Mouse (Mus musculus): Measurements from ENCODE around the gene Tmem240. TPM values are rescaled to one million over a fixed set of nuclear protein-coding genes. Genes with fewer than 3 reads are reported as not detected.
A peak's percentile ranks its signal among the peaks of the same experiment; 100 is the strongest.

The Tmem240 gene
- polyA plus RNA-seq, 1 experiment from 2014 or later: 1.4 TPM

DNA sequence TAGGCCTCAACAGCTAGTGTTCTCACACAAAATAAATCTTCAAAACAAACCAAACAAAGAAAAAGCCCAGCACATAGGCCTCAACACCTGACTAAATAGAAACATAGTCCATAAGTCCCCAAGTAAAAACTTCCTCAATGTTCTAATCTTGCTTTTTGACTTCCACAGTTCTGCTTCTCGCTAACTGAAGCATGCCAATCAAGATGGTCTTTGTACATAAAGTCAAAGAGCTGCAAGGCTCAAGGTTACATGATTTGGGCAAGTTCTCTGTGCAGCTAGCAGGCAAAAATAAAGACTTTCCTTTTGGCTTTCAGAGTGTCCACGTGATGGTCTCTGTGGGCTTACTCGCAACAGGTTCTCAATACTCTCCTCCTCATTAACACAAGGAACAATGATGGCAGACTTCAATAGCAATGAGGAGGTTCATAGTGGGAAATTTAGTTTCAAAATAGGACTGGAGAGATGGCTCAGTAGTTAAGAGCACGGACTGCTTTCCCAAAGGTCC, 31.1 kb upstream of the Tmem240 start:
- ATAC-seq (no peak), DNase-seq (ENCODE audit: low read depth, low spot score) (no peak)
- POLR2A ChIA-PET: no interaction called here
- TF ChIP-seq CTCF (IDR thresholded peaks at IDR 0.05): no peak
- CTCF ChIA-PET: interaction anchor here (2.1 kb wide), 1 partner anchor 221 kb away, joined by 4 read pairs; no protein-coding TSS in a partner anchor
- no peaks in the 10 kb centered on the region for H3K27me3 ChIP-seq
- in situ Hi-C loops (cut with MboI; ENCODE audit: low pct_unique_long_range_greater_than_20kb): no loop called here

DNA sequence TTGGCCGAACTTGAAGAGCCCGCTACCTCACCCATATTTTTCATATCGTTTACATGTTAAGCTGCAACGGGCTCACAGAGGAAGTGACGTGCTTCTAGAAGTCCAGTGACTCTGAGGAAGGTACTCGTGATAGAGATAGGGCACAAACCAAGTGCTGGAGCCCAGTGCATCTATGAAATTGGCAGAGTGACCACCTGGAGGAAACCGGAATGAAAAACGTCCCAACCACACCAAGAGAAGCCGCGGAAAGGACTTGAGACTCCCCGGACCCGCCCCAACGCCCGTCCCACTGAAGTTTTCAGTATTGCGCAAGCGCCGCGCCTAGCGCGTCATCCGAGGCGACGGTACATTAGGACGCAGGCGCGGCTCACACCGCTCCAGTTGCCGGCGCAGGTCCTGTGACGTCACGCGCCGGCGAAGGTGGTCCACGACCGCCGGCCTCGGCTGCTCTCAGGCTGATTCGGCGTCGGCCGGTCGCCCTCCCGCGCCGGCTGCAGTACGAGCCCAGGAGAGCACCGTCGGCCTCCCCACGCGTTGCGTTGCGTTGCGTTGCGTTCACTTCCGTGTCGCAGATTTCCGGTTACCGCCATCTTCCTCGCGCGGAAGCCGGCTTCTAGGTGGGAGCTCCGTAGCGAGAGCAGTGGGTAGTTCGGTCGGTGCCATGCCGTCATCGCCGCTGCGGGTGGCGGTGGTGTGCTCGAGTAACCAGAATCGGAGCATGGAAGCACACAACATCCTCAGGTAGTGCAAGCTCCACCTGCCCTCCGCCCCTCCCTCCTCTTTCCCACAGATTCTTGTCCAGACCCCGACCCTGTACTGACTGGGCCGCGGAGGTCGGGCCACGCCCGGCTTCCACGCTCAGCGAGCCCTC, 29.6 kb upstream of the Tmem240 start, which contains the start of gene Ssu72:
Ssu72 (plus strand) TSS at position 80 of the 871 bp plus-strand sequence.
- H3K27me3 ChIP-seq: no peaks in the 10 kb centered on the region
- POLR2A ChIA-PET: interaction anchor here (0.7 to 1.0 kb wide), 2 partner anchors 10 to 55 kb away, joined by 3 read pairs; no protein-coding TSS in a partner anchor
- ATAC-seq (peak; percentile 69), DNase-seq (ENCODE audit: low read depth, low spot score) (peak; percentile 69)
- CTCF ChIA-PET: interaction anchor here (0.8 to 2.1 kb wide), 3 partner anchors 14 to 223 kb away, joined by 3 to 4 read pairs (median 3); no protein-coding TSS in a partner anchor
- in situ Hi-C loops (cut with MboI; ENCODE audit: low pct_unique_long_range_greater_than_20kb): no loop called here
- no peak for TF ChIP-seq CTCF (IDR thresholded peaks at IDR 0.05)

DNA sequence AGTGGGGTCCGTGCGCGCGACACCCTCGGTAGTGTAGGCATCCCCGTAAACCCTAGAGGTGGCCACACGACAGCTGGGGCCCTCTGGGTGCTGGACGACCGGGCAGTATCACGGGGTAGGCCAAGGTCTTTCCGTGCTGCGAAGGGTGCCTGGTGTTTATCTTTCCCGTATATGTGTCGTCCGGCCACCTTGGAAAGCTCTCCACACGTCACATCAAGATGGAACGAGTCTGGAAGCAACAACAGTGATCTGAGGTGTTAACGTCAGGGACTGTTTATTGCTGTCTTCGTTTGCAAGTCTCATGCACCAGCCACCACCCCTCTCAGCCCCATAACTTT, 29.0 kb upstream of the Tmem240 start:
- H3K27me3 ChIP-seq: no peaks in the 10 kb centered on the region
- ChIA-PET CTCF (no interaction called here), POLR2A (no interaction called here)
- ATAC-seq (no peak), DNase-seq (ENCODE audit: low read depth, low spot score) (no peak)
- TF ChIP-seq CTCF (IDR thresholded peaks at IDR 0.05): no peak
- in situ Hi-C loops (cut with MboI; ENCODE audit: low pct_unique_long_range_greater_than_20kb): no loop called here

DNA sequence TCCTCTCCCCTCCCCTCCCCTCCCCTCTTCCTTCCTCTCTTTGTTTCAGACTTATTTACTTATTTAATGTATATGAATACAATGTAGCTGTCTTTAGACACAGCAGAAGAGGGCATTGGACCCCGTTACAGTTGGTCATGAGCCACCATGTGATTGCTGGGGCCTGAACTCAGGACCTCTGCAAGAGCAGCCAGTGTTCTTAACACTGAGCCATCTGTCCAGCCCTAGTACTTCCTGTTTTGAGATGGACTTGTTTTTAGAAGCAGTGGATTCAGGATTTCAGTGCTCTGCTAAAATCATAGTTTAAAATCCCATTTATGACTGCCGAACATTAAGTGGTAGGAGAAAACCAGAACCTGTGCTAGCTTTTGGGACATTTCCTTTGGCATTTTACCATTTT, 26.0 kb upstream of the Tmem240 start:
- in situ Hi-C loops (cut with MboI; ENCODE audit: low pct_unique_long_range_greater_than_20kb): no loop called here
- DNase-seq (ENCODE audit: low read depth, low spot score): no peak
- ATAC-seq: no peak
- ChIA-PET CTCF (no interaction called here), POLR2A (no interaction called here)
- no peaks in the 10 kb centered on the region for H3K27me3 ChIP-seq
- TF ChIP-seq CTCF (IDR thresholded peaks at IDR 0.05): no peak

DNA sequence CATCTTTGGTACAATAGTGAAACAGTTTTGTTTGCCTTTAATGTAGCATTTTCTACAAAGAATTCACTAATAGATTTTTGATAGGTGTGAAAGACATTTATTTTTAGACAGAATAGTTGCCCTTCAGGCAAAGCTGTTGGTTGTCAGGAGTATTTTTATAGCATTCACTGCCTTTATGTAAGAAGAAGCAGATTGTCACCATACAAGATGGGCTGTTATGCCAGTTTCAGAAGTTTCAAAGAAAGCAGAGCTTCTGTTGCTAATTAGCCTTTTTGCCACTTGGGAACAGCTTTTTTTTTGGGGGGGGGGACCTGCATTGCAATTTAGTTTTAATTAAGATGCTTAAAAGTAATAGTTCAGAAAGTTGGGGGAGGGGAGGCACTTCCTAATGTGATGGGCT, 25.6 kb upstream of the Tmem240 start:
- ChIA-PET CTCF (interaction anchor here (1.1 kb wide), 1 partner anchor 8 kb away, joined by 4 read pairs; no protein-coding TSS in a partner anchor), POLR2A (no interaction called here)
- TF ChIP-seq CTCF (IDR thresholded peaks at IDR 0.05): no peak
- DNase-seq (ENCODE audit: low read depth, low spot score): no peak
- ATAC-seq: no peak
- in situ Hi-C loops (cut with MboI; ENCODE audit: low pct_unique_long_range_greater_than_20kb): no loop called here
- no peaks in the 10 kb centered on the region for H3K27me3 ChIP-seq

DNA sequence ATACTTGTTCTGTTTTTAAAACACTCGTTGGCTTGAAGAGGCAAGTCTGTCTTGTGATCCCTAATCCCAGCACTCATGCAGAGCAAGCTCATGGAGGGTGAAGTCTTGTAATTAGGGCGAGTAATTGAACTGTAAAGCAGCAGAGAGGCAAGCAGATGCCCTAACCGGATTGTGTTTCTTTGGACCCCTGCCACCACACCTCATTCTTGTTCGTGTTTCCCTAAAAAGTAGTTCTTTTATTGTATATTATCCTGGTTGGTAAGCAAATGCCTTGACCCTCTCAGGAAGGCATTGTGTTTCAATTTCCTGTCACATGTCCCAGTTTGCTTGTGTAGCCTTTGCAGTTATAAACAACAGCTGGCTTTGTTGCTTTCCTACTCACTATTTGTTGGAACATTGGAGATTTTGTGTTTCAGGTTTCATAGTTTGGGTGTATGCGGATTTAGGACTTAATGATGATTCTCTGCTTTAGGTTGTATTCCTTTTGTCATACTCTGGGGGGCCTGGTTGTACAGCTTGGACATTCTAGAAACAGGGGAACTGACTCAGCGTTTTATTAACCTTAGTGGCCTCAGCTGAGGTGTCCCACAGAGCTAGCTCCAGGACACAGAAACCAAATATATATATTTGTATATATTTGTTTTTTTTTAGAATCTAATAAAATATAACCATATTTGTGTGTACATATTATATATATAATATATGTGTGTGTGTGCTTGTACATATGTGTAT, 23.9 kb upstream of the Tmem240 start:
- ChIA-PET CTCF (interaction anchor here (0.9 to 2.2 kb wide), 3 partner anchors 8 to 25 kb away, joined by 3 to 12 read pairs (median 3); no protein-coding TSS in a partner anchor), POLR2A (no interaction called here)
- no peak for DNase-seq (ENCODE audit: low read depth, low spot score)
- in situ Hi-C loops (cut with MboI; ENCODE audit: low pct_unique_long_range_greater_than_20kb): no loop called here
- ATAC-seq: no peak
- no peaks in the 10 kb centered on the region for H3K27me3 ChIP-seq
- no peak for TF ChIP-seq CTCF (IDR thresholded peaks at IDR 0.05)

DNA sequence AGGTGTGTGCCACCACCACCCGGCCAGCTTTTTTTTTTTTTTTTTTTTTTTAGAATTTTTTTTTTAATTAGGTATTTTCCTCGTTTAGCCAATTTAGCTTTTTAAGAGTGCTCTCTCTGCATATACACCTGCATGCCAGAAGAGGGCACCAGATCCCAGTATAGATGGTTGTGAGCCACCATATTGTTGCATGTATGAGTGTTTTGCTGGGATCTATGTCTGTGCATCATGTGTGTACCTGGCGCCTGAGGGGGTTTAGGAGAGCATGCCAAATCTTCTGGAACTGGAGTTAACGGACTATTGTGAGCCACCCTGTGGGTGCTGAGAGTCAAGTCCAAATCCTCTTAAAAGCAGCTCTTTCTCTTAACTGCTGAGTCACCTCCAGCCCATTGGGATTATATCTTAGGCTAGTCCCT, 12.9 kb upstream of the Tmem240 start:
- in situ Hi-C loops (cut with MboI; ENCODE audit: low pct_unique_long_range_greater_than_20kb): no loop called here
- no peak for DNase-seq (ENCODE audit: low read depth, low spot score)
- no peaks in the 10 kb centered on the region for H3K27me3 ChIP-seq
- ATAC-seq: no peak
- ChIA-PET CTCF (interaction anchor here (0.9 to 2.4 kb wide), 6 partner anchors 10 to 55 kb away, joined by 3 to 12 read pairs (median 4); no protein-coding TSS in a partner anchor), POLR2A (no interaction called here)
- TF ChIP-seq CTCF (IDR thresholded peaks at IDR 0.05): peak; percentile 41

DNA sequence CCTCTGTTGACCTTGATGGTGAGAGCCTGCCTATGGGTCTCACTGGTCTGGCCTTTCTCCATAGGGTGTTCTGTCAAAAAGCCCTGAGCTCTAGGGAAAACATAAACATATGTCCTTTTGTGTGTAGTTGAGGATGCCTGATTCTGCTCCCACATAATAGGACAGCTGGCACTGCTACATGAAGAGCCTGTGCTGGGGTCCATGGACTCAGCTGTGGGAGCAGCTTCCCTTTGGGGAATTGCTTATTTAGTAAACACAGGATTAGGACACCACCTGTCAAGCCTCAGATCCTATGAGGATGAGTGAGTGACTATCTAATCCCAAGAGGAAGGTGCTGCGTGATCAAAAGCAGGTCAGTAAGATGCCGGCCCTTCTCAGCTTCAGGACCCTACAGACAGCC, 6.6 kb upstream of the Tmem240 start:
- in situ Hi-C loops (cut with MboI; ENCODE audit: low pct_unique_long_range_greater_than_20kb): no loop called here
- CTCF ChIA-PET: no interaction called here
- DNase-seq (ENCODE audit: low read depth, low spot score): no peak
- TF ChIP-seq CTCF (IDR thresholded peaks at IDR 0.05): no peak
- H3K27me3 ChIP-seq: no peaks in the 10 kb centered on the region
- ATAC-seq: no peak
- POLR2A ChIA-PET: no interaction called here

DNA sequence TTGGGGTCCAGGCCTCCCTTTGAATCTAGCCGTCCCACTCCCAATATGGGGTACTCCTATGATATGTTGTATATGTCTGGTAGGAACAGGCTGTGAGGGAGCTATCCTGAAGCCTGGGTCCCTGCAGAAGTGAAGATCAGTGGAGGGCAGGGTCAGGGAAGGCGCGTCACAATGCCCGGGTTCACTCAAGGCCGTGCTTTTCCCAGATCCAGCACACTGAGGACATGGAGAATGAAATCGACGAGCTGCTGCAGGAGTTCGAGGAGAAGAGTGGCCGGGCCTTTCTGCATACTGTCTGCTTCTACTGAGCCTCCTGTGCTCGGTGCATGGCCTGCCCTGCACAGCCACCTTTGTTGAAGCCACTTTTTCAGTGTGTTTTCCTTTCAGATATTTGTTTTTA, 1.3 kb upstream of the Tmem240 start:
- DNase-seq (ENCODE audit: low read depth, low spot score) (no peak), ATAC-seq (no peak)
- ChIA-PET POLR2A (no interaction called here), CTCF (interaction anchor here (1.7 kb wide), 1 partner anchor 11 kb away, joined by 4 read pairs; no protein-coding TSS in a partner anchor)
- no peaks in the 10 kb centered on the region for H3K27me3 ChIP-seq
- TF ChIP-seq CTCF (IDR thresholded peaks at IDR 0.05): no peak
- in situ Hi-C loops (cut with MboI; ENCODE audit: low pct_unique_long_range_greater_than_20kb): no loop called here

DNA sequence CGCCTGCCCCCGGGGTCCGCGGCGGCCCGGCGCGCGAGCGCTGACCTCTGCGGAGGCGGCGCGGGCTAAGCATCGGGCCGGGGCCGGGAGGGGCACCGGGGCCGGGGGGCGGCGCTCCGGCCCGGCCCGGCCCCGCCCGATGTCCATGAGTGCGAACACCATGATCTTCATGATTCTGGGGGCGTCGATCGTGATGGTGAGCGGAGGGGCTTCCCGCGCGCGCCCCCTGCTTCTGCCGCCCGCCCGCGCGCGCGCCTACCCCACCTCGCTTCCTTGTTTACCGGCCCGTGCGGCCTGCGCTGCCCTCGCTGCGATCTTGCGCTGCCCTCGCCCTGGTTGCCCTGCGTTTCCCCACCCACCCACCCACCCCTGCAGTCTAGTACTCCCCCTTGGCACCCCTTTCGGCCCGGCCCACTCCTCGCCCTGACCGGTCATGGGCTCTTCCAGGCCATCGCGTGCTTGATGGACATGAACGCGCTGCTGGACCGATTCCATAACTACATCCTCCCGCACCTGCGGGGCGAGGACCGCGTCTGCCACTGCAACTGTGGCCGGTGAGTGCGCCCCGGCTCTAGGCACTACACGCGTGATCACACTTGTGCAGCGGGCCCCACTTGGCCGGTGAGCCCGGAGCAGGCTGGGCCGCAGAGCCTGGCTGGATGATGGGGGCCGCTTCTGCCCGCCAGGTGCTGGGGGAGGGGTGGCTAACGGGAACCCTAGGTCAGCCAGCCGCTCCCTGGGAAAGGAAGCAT, 527 bp downstream of the Tmem240 start:
- CTCF ChIA-PET: interaction anchor here (0.9 kb wide), 1 partner anchor 24 kb away, joined by 3 read pairs; no protein-coding TSS in a partner anchor
- ATAC-seq: peak; percentile 38
- no peak for TF ChIP-seq CTCF (IDR thresholded peaks at IDR 0.05)
- in situ Hi-C loops (cut with MboI; ENCODE audit: low pct_unique_long_range_greater_than_20kb): no loop called here
- POLR2A ChIA-PET: no interaction called here
- H3K27me3 ChIP-seq: no peaks in the 10 kb centered on the region
- no peak for DNase-seq (ENCODE audit: low read depth, low spot score)

Data from Patski (cell line).